Mouse (Mus musculus) testis, adult 2 months (tissue): ENCODE measurements around the gene 6030458C11Rik.

Experiments used
- CTCF ChIP-seq: fragments of 200-500 bp; IDR thresholded peaks from 2 replicates; pipeline ENCODE4 v1.5.1; 2012; ENCODE audit warnings: low read depth, mild to moderate bottlenecking, inconsistent platforms, low read length, moderate library complexity; ENCODE audit not compliant: control insufficient read depth, insufficient read depth, insufficient replicate concordance
- POLR2A ChIP-seq: fragments of 200-500 bp; IDR thresholded peaks from 2 replicates; pipeline ENCODE4 v1.6.1; 2012; ENCODE audit warnings: low read depth, mild to moderate bottlenecking, inconsistent platforms, low read length, moderate library complexity; ENCODE audit not compliant: control insufficient read depth

GRCm38 (mm10) chr15:12862061-12862460 is 37.6 kb upstream of the 6030458C11Rik start:
- no peak for TF ChIP-seq CTCF
- no peak for TF ChIP-seq POLR2A
